In the genomic region with DNA sequence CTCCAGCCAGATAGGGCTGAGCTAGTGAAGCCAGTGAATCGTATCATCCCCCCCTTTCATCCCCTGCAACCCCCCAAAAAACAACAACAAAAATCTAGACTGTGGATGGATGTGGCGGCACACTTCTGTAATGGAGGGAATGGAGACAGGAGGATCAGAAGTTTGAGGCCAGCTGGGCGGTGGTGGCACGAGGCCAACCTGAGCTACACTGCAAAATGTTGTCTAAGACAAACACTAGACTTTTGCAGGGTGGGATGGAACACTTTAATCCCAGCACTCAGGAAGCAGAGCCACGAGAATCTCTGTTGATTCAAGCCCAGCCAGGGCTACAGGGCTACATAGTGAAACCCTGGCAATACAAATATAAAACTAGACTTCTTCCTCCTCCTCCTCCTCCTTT, we compare ENCODE assay signal across 29 mouse cellular contexts. TPM values are rescaled to one million over a fixed set of nuclear protein-coding genes. Genes with fewer than 3 reads are reported as not detected.
DNase-seq lines count a peak whose midpoint lies in the region; ATAC-seq and TF ChIP-seq lines count a peak whose summit lies in the region.
"Had no signal": no experiment of that assay in that cellular context is flagged by ENCODE, and none has a peak within 500 bp of the region (broad histone marks: within the 10 kb centered on the region; RNA-seq: fewer than 3 reads in every experiment).

No protein-coding gene starts in this region.

- H3K4me2 ChIP-seq in lung, embryonic 14.5 days, result peak overlapping the region; percentile 20; the same call in 1 of the 2 replicates
- H3K4me2 ChIP-seq in neural tube, embryonic 12.5 days (replicated peaks), result no peak overlapping the region
- H3K4me2 ChIP-seq in neural tube, embryonic 15.5 days, result no peak overlapping the region
- H3K4me2 ChIP-seq: forebrain, embryonic 15.5 days; heart, embryonic 13.5 days; hindbrain, embryonic 14.5 days; limb, embryonic 12.5 days; liver, embryonic 15.5 days; midbrain, embryonic 13.5 days; stomach, embryonic 15.5 days had no signal

- ATAC-seq in lung, embryonic 14.5 days (ENCODE audit: insufficient read depth), result no peak
- ATAC-seq in neural tube, embryonic 12.5 days (ENCODE audit: low FRiP score, low read depth), result no peak
- no peak for ATAC-seq in neural tube, embryonic 15.5 days (ENCODE audit: low FRiP score)
- ATAC-seq: forebrain, embryonic 15.5 days; intestine, postnatal 0 days; midbrain, embryonic 13.5 days had no signal

- no peaks in the 10 kb centered on the region for H3K4me1 ChIP-seq in lung, embryonic 14.5 days (ENCODE audit: insufficient read depth)
- no peaks in the 10 kb centered on the region for H3K4me1 ChIP-seq in neural tube, embryonic 12.5 days
- H3K4me1 ChIP-seq in neural tube, embryonic 15.5 days, result peaks cover 5% of the 10 kb centered on the region; the same call in 1 of the 2 replicates
- H3K4me1 ChIP-seq: limb, embryonic 12.5 days; liver, embryonic 15.5 days; midbrain, embryonic 13.5 days; stomach, embryonic 15.5 days had no signal

- H3K27me3 ChIP-seq in lung, embryonic 14.5 days (ENCODE audit: insufficient read depth, low read length), result no peaks in the 10 kb centered on the region
- no peaks in the 10 kb centered on the region for H3K27me3 ChIP-seq in neural tube, embryonic 12.5 days (replicated peaks)
- peaks cover 5% of the 10 kb centered on the region for H3K27me3 ChIP-seq in neural tube, embryonic 15.5 days (replicated peaks)
- H3K27me3 ChIP-seq: forebrain, embryonic 15.5 days had no signal

- H3K36me3 ChIP-seq in lung, embryonic 14.5 days (ENCODE audit: insufficient read depth), result no peaks in the 10 kb centered on the region
- peaks cover 13% of the 10 kb centered on the region; the same call in 1 of the 2 replicates for H3K36me3 ChIP-seq in neural tube, embryonic 12.5 days
- no peaks in the 10 kb centered on the region for H3K36me3 ChIP-seq in neural tube, embryonic 15.5 days
- H3K36me3 ChIP-seq: forebrain, embryonic 15.5 days; heart, embryonic 13.5 days; limb, embryonic 12.5 days; liver, embryonic 15.5 days; midbrain, embryonic 13.5 days; stomach, embryonic 15.5 days had no signal

- no peaks in the 10 kb centered on the region for H3K9me3 ChIP-seq in lung, embryonic 14.5 days (ENCODE audit: low read depth, low read length)
- H3K9me3 ChIP-seq in neural tube, embryonic 12.5 days, result no peaks in the 10 kb centered on the region
- no peaks in the 10 kb centered on the region for H3K9me3 ChIP-seq in neural tube, embryonic 15.5 days (replicated peaks)
- H3K9me3 ChIP-seq: forebrain, embryonic 15.5 days; heart, embryonic 13.5 days; limb, embryonic 12.5 days; liver, embryonic 15.5 days; midbrain, embryonic 13.5 days; stomach, embryonic 15.5 days had no signal

- TF ChIP-seq CTCF in lung, embryonic 14.5 days (IDR thresholded peaks at IDR 0.05; ENCODE audit: low read depth), result no peak

- DNase-seq in cerebellum, adult 8-10 months, result peak; percentile 41
- DNase-seq in cerebellum, adult 11 months, result no peak
- DNase-seq in lung, embryonic 14.5 days, result peak; percentile 58
- DNase-seq in lung, postnatal 10 days, result no peak
- DNase-seq in adrenal gland, postnatal 10 days, result no peak
- DNase-seq in embryo, embryonic 10.5 days (ENCODE audit: low spot score), result no peak
- DNase-seq: adrenal gland, postnatal 25 days; gastrocnemius, adult 2 months; gastrocnemius, postnatal 36 days; heart, adult 18-20 months; heart, postnatal 10 days; kidney, postnatal 25 days; lung, postnatal 36 days; right cerebral cortex, postnatal 25 days had no signal

- 35% methylated on average over 5 of the region's 5 CpGs for WGBS in lung, embryonic 14.5 days
- WGBS in neural tube, embryonic 12.5 days, result 85% methylated on average over 5 of the region's 5 CpGs
- WGBS in neural tube, embryonic 15.5 days, result 73% methylated on average over 5 of the region's 5 CpGs

- H3K4me3 ChIP-seq in lung, embryonic 14.5 days (ENCODE audit: low read depth, low read length), result no peak overlapping the region
- H3K4me3 ChIP-seq in neural tube, embryonic 12.5 days, result no peak overlapping the region
- no peak overlapping the region for H3K4me3 ChIP-seq in neural tube, embryonic 15.5 days (replicated peaks)
- H3K4me3 ChIP-seq: forebrain, embryonic 15.5 days; gastrocnemius, adult 2 months; heart, embryonic 13.5 days; left cerebral cortex, adult 2 months; limb, embryonic 12.5 days; liver, embryonic 15.5 days; megakaryocyte, embryonic 14.5 days; midbrain, embryonic 13.5 days; stomach, embryonic 15.5 days had no signal

- no peak overlapping the region for H3K9ac ChIP-seq in lung, embryonic 14.5 days
- 0 out of 2 replicates have a peak overlapping the region, but pooled peaks have one; percentile 8 for H3K9ac ChIP-seq in neural tube, embryonic 12.5 days
- H3K9ac ChIP-seq in neural tube, embryonic 15.5 days (replicated peaks), result no peak overlapping the region
- H3K9ac ChIP-seq: forebrain, embryonic 15.5 days; heart, embryonic 13.5 days; hindbrain, embryonic 14.5 days; limb, embryonic 12.5 days; liver, embryonic 15.5 days; midbrain, embryonic 13.5 days; stomach, embryonic 15.5 days had no signal

- H3K27ac ChIP-seq in lung, embryonic 14.5 days (ENCODE audit: low read depth), result no peak overlapping the region
- no peak overlapping the region for H3K27ac ChIP-seq in neural tube, embryonic 12.5 days
- no peak overlapping the region for H3K27ac ChIP-seq in neural tube, embryonic 15.5 days (replicated peaks)
- H3K27ac ChIP-seq: forebrain, embryonic 15.5 days; gastrocnemius, adult 2 months; heart, embryonic 13.5 days; hindbrain, embryonic 14.5 days; left cerebral cortex, adult 2 months; limb, embryonic 12.5 days; liver, embryonic 15.5 days; midbrain, embryonic 13.5 days; stomach, embryonic 15.5 days had no signal

RNA-seq across cellular contexts. Expression of gene Stac2, which starts 9.2 kb away (rescaled TPM):
- polyA plus RNA-seq in lung, embryonic 14.5 days (2014; fragmentation: Nextera tagmentation; extraction: Ambion mirVana), result 0.05 and 0.14 TPM in 2 replicates
- 10.2 and 11.2 TPM in 2 replicates for polyA plus RNA-seq in neural tube, embryonic 12.5 days (2016; fragmentation: Nextera tagmentation; extraction: Ambion mirVana)
- polyA plus RNA-seq in neural tube, embryonic 15.5 days (2015; fragmentation: Nextera tagmentation; extraction: Ambion mirVana), result 15.8 and 18.2 TPM in 2 replicates
- total RNA-seq in adrenal gland, postnatal 10 days (2021), result 1 to 10 TPM; 1.8 to 3.1 TPM
- total RNA-seq: hematopoietic stem cell, adult 5-6 weeks; liver, adult 2 months; monocyte, adult 5-6 weeks had no signal
- polyA plus RNA-seq: liver, adult 2 months had no signal

RNA-seq across cellular contexts. Expression of gene Rpl19, which starts 17.6 kb away (rescaled TPM):
- 1,155 and 1,171 TPM in 2 replicates for polyA plus RNA-seq in lung, embryonic 14.5 days (2014; fragmentation: Nextera tagmentation; extraction: Ambion mirVana)
- 709 and 737 TPM in 2 replicates for polyA plus RNA-seq in neural tube, embryonic 12.5 days (2016; fragmentation: Nextera tagmentation; extraction: Ambion mirVana)
- 655 and 750 TPM in 2 replicates for polyA plus RNA-seq in neural tube, embryonic 15.5 days (2015; fragmentation: Nextera tagmentation; extraction: Ambion mirVana)
- 1,000 to 10,000 TPM; 1,275 to 1,278 TPM for total RNA-seq in adrenal gland, postnatal 10 days (2021)

RNA-seq across cellular contexts. Expression of gene Cacnb1, which starts 21.2 kb away (rescaled TPM):
- 5.4 and 5.5 TPM in 2 replicates for polyA plus RNA-seq in lung, embryonic 14.5 days (2014; fragmentation: Nextera tagmentation; extraction: Ambion mirVana)
- 38.2 and 40.9 TPM in 2 replicates for polyA plus RNA-seq in neural tube, embryonic 12.5 days (2016; fragmentation: Nextera tagmentation; extraction: Ambion mirVana)
- polyA plus RNA-seq in neural tube, embryonic 15.5 days (2015; fragmentation: Nextera tagmentation; extraction: Ambion mirVana), result 50.9 and 63.0 TPM in 2 replicates
- 10 to 100 TPM; 11.7 to 29.3 TPM for total RNA-seq in adrenal gland, postnatal 10 days (2021)

RNA-seq across cellular contexts. Expression of gene Arl5c, which starts 48.1 kb away (rescaled TPM):
- polyA plus RNA-seq in lung, embryonic 14.5 days (2014; fragmentation: Nextera tagmentation; extraction: Ambion mirVana), result 11.4 and 11.5 TPM in 2 replicates
- polyA plus RNA-seq in neural tube, embryonic 12.5 days (2016; fragmentation: Nextera tagmentation; extraction: Ambion mirVana), result 6.8 and 8.6 TPM in 2 replicates
- 11.8 and 14.0 TPM in 2 replicates for polyA plus RNA-seq in neural tube, embryonic 15.5 days (2015; fragmentation: Nextera tagmentation; extraction: Ambion mirVana)
- total RNA-seq in adrenal gland, postnatal 10 days (2021), result 1 to 10 TPM; 3.1 to 3.8 TPM

RNA-seq across cellular contexts. Expression of gene Plxdc1, which starts 57.8 kb away (rescaled TPM):
- polyA plus RNA-seq in lung, embryonic 14.5 days (2014; fragmentation: Nextera tagmentation; extraction: Ambion mirVana), result 0.53 and 0.64 TPM in 2 replicates
- 0.24 and 0.68 TPM in 2 replicates for polyA plus RNA-seq in neural tube, embryonic 12.5 days (2016; fragmentation: Nextera tagmentation; extraction: Ambion mirVana)
- polyA plus RNA-seq in neural tube, embryonic 15.5 days (2015; fragmentation: Nextera tagmentation; extraction: Ambion mirVana), result 1.1 and 1.8 TPM in 2 replicates
- 1 to 10 TPM; 3.4 to 7.2 TPM for total RNA-seq in adrenal gland, postnatal 10 days (2021)
- polyA plus RNA-seq: limb, embryonic 12.5 days had no signal

Comparison
In these comparisons a context has a peak if more than half of its experiments do, and no peak if none do; other contexts are left out.
1. DNase-seq: peak in cerebellum, adult 8-10 months (single experiment) and lung, embryonic 14.5 days (single experiment); none in cerebellum, adult 11 months (single experiment), lung, postnatal 10 days (single experiment), adrenal gland, postnatal 10 days (single experiment) and embryo, embryonic 10.5 days (single experiment).